Mouse (Mus musculus): ENCODE data around the gene Cnnm4. TPM values are rescaled to one million over a fixed set of nuclear protein-coding genes. Genes with fewer than 3 reads are reported as not detected.
A peak's percentile ranks its signal among the peaks of the same experiment; 100 is the strongest.
"Not testable (repeated sequence)": the region's sequence is repeated elsewhere in the genome, so short reads cannot be mapped to it uniquely, and the experiment has no call there.

Gene Cnnm4
- total and polyA plus RNA-seq, 2 experiments from 2014 or later, result 10.0 to 18.5 TPM

- H3K27me3 ChIP-seq (ENCODE audit: insufficient read depth, low read length), result no peaks in the 10 kb centered on the region
- ATAC-seq, result no peak
- H3K36me3 ChIP-seq (ENCODE audit: insufficient read depth, low read length), result no peaks in the 10 kb centered on the region; the same call in 1 of the 2 replicates
- H3K4me1 ChIP-seq (ENCODE audit: insufficient read depth, low read length), result no peaks in the 10 kb centered on the region
- no peaks in the 10 kb centered on the region for H3K9me3 ChIP-seq (ENCODE audit: low read length)
- TF ChIP-seq CTCF (IDR thresholded peaks at IDR 0.05; ENCODE audit: low read depth), result no peak
- H3K27ac ChIP-seq, result no peak overlapping the region
- no peak overlapping the region for H3K9ac ChIP-seq (replicated peaks; ENCODE audit: low read length)
- H3K4me3 ChIP-seq (ENCODE audit: low read length), result no peak overlapping the region
- no peak for DNase-seq (ENCODE audit: low spot score)
- 83% methylated on average over 12 of the region's 12 CpGs for WGBS
- H3K4me2 ChIP-seq (ENCODE audit: low read depth, low read length), result no peak overlapping the region
Measured at GRCm38 (mm10) chr1:36531461-36531860, 60.0 kb downstream of the Cnnm4 start.

DNA sequence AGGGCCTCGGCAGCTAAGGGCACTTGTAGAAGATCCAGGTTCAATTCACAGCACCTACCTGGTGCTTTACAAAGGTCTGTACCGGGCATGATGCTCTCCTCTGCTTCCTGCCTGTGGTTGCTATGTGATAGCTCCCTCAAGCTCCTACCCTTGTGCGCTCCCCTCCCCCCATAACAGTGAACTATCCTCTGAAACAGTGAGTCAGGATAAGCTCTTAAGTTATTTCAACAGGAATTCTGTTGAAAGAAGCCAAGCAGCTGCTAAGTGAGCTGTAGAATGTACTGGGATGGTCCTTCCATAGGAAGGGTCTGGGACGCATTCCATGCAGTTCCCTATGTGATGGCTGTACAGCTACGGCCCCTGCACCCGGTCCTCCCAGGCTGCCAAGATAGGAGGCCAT is 62.1 kb downstream of the Cnnm4 start:
- no peaks in the 10 kb centered on the region for H3K9me3 ChIP-seq (ENCODE audit: low read length)
- H3K4me1 ChIP-seq (ENCODE audit: insufficient read depth, low read length), result no peaks in the 10 kb centered on the region
- WGBS, result 81% methylated on average over 6 of the region's 6 CpGs
- no peaks in the 10 kb centered on the region for H3K27me3 ChIP-seq (ENCODE audit: insufficient read depth, low read length)
- no peak overlapping the region for H3K4me3 ChIP-seq (ENCODE audit: low read length)
- no peak overlapping the region for H3K9ac ChIP-seq (replicated peaks; ENCODE audit: low read length)
- H3K4me2 ChIP-seq (ENCODE audit: low read depth, low read length), result no peak overlapping the region
- no peak for ATAC-seq
- H3K36me3 ChIP-seq (ENCODE audit: insufficient read depth, low read length), result 0 out of 2 replicates have a peak, but pooled peaks cover 4% of the 10 kb centered on the region
- H3K27ac ChIP-seq, result no peak overlapping the region
- no peak for TF ChIP-seq CTCF (IDR thresholded peaks at IDR 0.05; ENCODE audit: low read depth)
- no peak for DNase-seq (ENCODE audit: low spot score)

GRCm38 (mm10) chr1:36534595-36535058 is 63.2 kb downstream of the Cnnm4 start:
- Histone ChIP-seq H3K27me3 (ENCODE audit: insufficient read depth, low read length) (no peaks in the 10 kb centered on the region), H3K36me3 (ENCODE audit: insufficient read depth, low read length) (peaks cover 9% of the 10 kb centered on the region; the same call in 1 of the 2 replicates), H3K9me3 (ENCODE audit: low read length) (no peaks in the 10 kb centered on the region), H3K4me3 (ENCODE audit: low read length) (no peak overlapping the region), H3K4me2 (ENCODE audit: low read depth, low read length) (no peak overlapping the region), H3K9ac (replicated peaks; ENCODE audit: low read length) (no peak overlapping the region), H3K27ac (no peak overlapping the region), H3K4me1 (ENCODE audit: insufficient read depth, low read length) (no peaks in the 10 kb centered on the region)
- TF ChIP-seq CTCF (IDR thresholded peaks at IDR 0.05; ENCODE audit: low read depth), result no peak
- ATAC-seq (no peak), DNase-seq (ENCODE audit: low spot score) (no peak)
- WGBS, result 68% methylated on average over 6 of the region's 6 CpGs

- DNase-seq (ENCODE audit: low spot score) (peak; percentile 42), ATAC-seq (no peak)
- no peak overlapping the region for H3K4me3 ChIP-seq (ENCODE audit: low read length)
- H3K36me3 ChIP-seq (ENCODE audit: insufficient read depth, low read length), result peaks cover 20% of the 10 kb centered on the region; the same call in 1 of the 2 replicates
- H3K4me1 ChIP-seq (ENCODE audit: insufficient read depth, low read length), result no peaks in the 10 kb centered on the region
- H3K27ac ChIP-seq, result 0 out of 2 replicates have a peak overlapping the region, but pooled peaks have one; percentile 54
- no peak overlapping the region for H3K4me2 ChIP-seq (ENCODE audit: low read depth, low read length)
- no peak for TF ChIP-seq CTCF (IDR thresholded peaks at IDR 0.05; ENCODE audit: low read depth)
- WGBS, result 76% methylated on average over 11 of the region's 11 CpGs
- H3K27me3 ChIP-seq (ENCODE audit: insufficient read depth, low read length), result no peaks in the 10 kb centered on the region
- H3K9ac ChIP-seq (replicated peaks; ENCODE audit: low read length), result no peak overlapping the region
- H3K9me3 ChIP-seq (ENCODE audit: low read length), result no peaks in the 10 kb centered on the region
Measured at GRCm38 (mm10) chr1:36535477-36536396, 64.3 kb downstream of the Cnnm4 start.

DNA sequence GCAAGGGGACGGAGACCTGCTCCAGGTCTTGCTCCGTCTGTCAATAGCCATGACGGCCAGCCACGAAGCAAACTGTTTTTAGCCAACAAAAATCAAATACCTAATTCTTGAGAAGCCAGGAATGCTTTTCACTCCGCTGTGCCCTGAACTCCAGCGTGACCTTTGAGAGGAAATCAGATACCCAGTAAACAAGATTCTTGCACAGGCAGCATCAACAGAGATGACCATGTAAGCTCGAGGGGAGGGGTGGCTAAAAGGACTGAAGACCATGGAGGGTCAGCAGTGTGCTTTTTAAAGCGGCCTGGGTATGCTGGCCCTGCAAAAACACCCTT is 64.9 kb downstream of the Cnnm4 start:
- no peaks in the 10 kb centered on the region for H3K9me3 ChIP-seq (ENCODE audit: low read length)
- no peak overlapping the region for H3K4me2 ChIP-seq (ENCODE audit: low read depth, low read length)
- H3K27ac ChIP-seq, result no peak overlapping the region
- WGBS, result 68% methylated on average over 8 of the region's 8 CpGs
- no peak for TF ChIP-seq CTCF (IDR thresholded peaks at IDR 0.05; ENCODE audit: low read depth)
- peaks cover 20% of the 10 kb centered on the region; the same call in 1 of the 2 replicates for H3K36me3 ChIP-seq (ENCODE audit: insufficient read depth, low read length)
- no peak overlapping the region for H3K4me3 ChIP-seq (ENCODE audit: low read length)
- no peaks in the 10 kb centered on the region for H3K27me3 ChIP-seq (ENCODE audit: insufficient read depth, low read length)
- no peaks in the 10 kb centered on the region for H3K4me1 ChIP-seq (ENCODE audit: insufficient read depth, low read length)
- no peak overlapping the region for H3K9ac ChIP-seq (replicated peaks; ENCODE audit: low read length)
- ATAC-seq (no peak), DNase-seq (ENCODE audit: low spot score) (no peak)

GRCm38 (mm10) chr1:36536783-36537182 is 65.4 kb downstream of the Cnnm4 start, which contains the start of gene Ankrd23:
Gene Ankrd23 (minus strand): TSS chr1:36536883.
- H3K4me2 ChIP-seq (ENCODE audit: low read depth, low read length); H3K4me1 ChIP-seq (ENCODE audit: insufficient read depth, low read length); ATAC-seq; H3K9ac ChIP-seq (replicated peaks; ENCODE audit: low read length); H3K9me3 ChIP-seq (ENCODE audit: low read length); DNase-seq (ENCODE audit: low spot score); H3K4me3 ChIP-seq (ENCODE audit: low read length); H3K27me3 ChIP-seq (ENCODE audit: insufficient read depth, low read length): not testable (repeated sequence)
- 93% methylated on average over 9 of the region's 9 CpGs for WGBS
- Histone ChIP-seq H3K36me3 (ENCODE audit: insufficient read depth, low read length) (peaks cover 20% of the 10 kb centered on the region; the same call in 1 of the 2 replicates), H3K27ac (0 out of 2 replicates have a peak within 1 kb of the TSS, but pooled peaks have one; percentile 54)

- H3K9me3 ChIP-seq (ENCODE audit: low read length), result no peaks in the 10 kb centered on the region
- H3K4me1 ChIP-seq (ENCODE audit: insufficient read depth, low read length), result no peaks in the 10 kb centered on the region
- peaks cover 24% of the 10 kb centered on the region; the same call in 1 of the 2 replicates for H3K36me3 ChIP-seq (ENCODE audit: insufficient read depth, low read length)
- no peaks in the 10 kb centered on the region for H3K27me3 ChIP-seq (ENCODE audit: insufficient read depth, low read length)
- whole genome bisulfite sequencing, result 70% methylated on average over 4 of the region's 4 CpGs
- H3K9ac ChIP-seq (replicated peaks; ENCODE audit: low read length), result no peak overlapping the region
- no peak overlapping the region for H3K4me3 ChIP-seq (ENCODE audit: low read length)
- H3K27ac ChIP-seq, result peak overlapping the region; percentile 32
- no peak for ATAC-seq
- DNase-seq (ENCODE audit: low spot score), result no peak
- no peak for TF ChIP-seq CTCF (IDR thresholded peaks at IDR 0.05; ENCODE audit: low read depth)
- H3K4me2 ChIP-seq (ENCODE audit: low read depth, low read length), result no peak overlapping the region
Measured at GRCm38 (mm10) chr1:36538727-36539126, 67.3 kb downstream of the Cnnm4 start.
